Mouse (Mus musculus) cerebellum, postnatal 36 days (tissue): ENCODE measurements at regions not wholly inside any gene's neighbourhood (a gene's known extent, or its start where the extent isn't known, plus 50 kb on each side); places are given as distances from the start of the nearest gene placed in this dataset.
"Not testable (repeated sequence)": the region's sequence is repeated elsewhere in the genome, so short reads cannot be mapped to it uniquely, and the experiment has no call there.

Source experiments
- DNase-seq, 2 experiments: peaks; one replicate each; pipeline ENCODE4 v3.0.0; 2021 to 2022; ENCODE audit warnings: mixed read lengths in 2 of 2

GRCm38 (mm10) chr4:9724801-9725200 is 1149.5 kb upstream of the 2610301B20Rik start:
- not testable (repeated sequence) for DNase-seq

- DNase-seq, result no peak
Observed at GRCm38 (mm10) chr4:9737691-9738090, 1136.6 kb upstream of the 2610301B20Rik start.

- no peak for DNase-seq
Observed at GRCm38 (mm10) chr4:9747411-9747938, 1126.8 kb upstream of the 2610301B20Rik start.

- no peak for DNase-seq
Observed at GRCm38 (mm10) chr4:9748110-9748509, 1126.2 kb upstream of the 2610301B20Rik start.

- DNase-seq, result no peak
Observed at GRCm38 (mm10) chr4:9749877-9750276, 1124.4 kb upstream of the 2610301B20Rik start.

- DNase-seq, result no peak
Observed at GRCm38 (mm10) chr4:9750404-9750803, 1123.9 kb upstream of the 2610301B20Rik start.

- DNase-seq, result no peak
Observed at GRCm38 (mm10) chr4:9763321-9763720, 1111.0 kb upstream of the 2610301B20Rik start.

GRCm38 (mm10) chr4:9769633-9770205 is 1104.6 kb upstream of the 2610301B20Rik start:
- DNase-seq, result peak; percentile 13 to 17

GRCm38 (mm10) chr4:9770372-9771102 is 1103.8 kb upstream of the 2610301B20Rik start:
- DNase-seq, result peak; percentile 58 to 65

GRCm38 (mm10) chr4:9771103-9771474 is 1103.2 kb upstream of the 2610301B20Rik start:
- no peak for DNase-seq

- DNase-seq, result no peak
Observed at GRCm38 (mm10) chr4:9778391-9778790, 1095.9 kb upstream of the 2610301B20Rik start.

- no peak for DNase-seq
Observed at GRCm38 (mm10) chr4:9779594-9779993, 1094.7 kb upstream of the 2610301B20Rik start.

- peak; percentile 62 to 69 for DNase-seq
Observed at GRCm38 (mm10) chr4:9780179-9780578, 1094.1 kb upstream of the 2610301B20Rik start.

- no peak for DNase-seq
Observed at GRCm38 (mm10) chr4:9781318-9781717, 1093.0 kb upstream of the 2610301B20Rik start.

- DNase-seq, result no peak
Observed at GRCm38 (mm10) chr4:9787795-9788365, 1086.4 kb upstream of the 2610301B20Rik start.

GRCm38 (mm10) chr4:9790478-9790877 is 1083.8 kb upstream of the 2610301B20Rik start:
- no peak for DNase-seq
